Mouse (Mus musculus) adrenal gland, postnatal 14 days (tissue): ENCODE results near the gene Fgd1. TPM values are rescaled to one million over a fixed set of nuclear protein-coding genes. Genes with fewer than 3 reads are reported as not detected.

Experiments used
- DNase-seq: peaks from one replicate; pipeline ENCODE4 v3.0.0; 2021; ENCODE audit warnings: mixed read lengths
- total RNA-seq: library from RNA; stranded (reverse); gene quantifications from 2 replicates; pipeline ENCODE4 v1.2.3, GENCODE M21; 2021

Fgd1 gene
- total RNA-seq, 1 experiment from 2014 or later: 25.6 TPM

DNA sequence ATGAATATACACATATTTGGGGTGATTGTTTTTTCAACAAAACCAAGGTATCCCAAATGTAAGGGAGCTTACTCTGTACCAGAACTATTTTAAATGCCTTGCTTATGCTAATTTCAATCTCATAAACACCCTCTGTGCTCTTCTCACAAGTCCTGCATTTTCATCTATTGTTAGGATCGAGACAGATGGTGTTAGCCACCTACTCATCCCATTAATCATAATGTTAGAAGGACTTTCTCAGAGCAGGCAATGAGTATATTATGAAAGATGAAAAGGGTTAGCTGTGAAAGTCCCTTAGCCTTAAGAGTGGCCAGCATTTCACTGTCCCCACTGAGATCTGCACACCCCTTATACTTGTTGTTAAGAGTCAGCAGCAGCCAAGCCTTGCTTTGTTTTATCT is 41.5 kb downstream of the Fgd1 start:
- DNase-seq: no peak

DNA sequence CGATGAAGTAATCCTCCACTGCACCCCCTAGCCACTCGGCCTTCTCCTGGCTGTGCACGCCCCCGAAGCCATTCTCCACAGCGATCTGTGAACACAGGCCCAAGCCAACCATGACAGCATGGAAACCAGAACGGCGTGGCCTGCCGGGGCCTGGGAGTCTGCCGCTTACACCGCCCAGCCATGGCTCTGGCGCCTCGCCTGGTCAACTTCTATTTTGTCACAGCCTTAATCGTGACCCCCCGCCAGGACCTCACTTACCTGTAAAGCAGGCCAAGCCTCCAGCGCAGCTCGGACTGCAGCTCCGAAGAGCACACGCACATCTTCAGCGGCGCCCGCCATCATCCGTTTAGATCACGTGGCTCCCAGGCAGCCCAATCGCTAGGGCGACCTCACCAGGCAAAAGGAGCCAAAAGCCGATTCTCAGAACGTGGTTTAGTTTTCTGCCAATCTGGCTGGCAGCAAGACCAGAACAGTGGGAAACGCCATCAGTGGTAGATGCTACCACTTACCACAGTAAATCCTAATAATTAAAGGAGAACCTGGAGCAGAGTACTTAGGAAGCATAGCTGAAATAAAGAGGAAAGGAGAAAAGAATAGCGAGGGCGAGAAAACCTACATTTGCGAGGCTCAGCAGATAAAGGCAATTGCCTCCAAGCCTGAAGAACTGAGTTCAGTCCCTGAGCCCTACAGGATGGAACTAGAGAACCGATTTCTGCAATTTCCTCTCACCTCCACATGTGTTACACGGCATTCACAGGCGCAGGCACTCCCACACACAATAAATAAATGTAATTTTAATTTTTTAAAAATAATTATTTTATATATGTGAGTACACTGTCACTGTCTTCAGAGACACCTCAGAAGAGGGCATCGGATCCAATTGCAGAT is 50.5 kb downstream of the Fgd1 start, which contains the start of gene Tsr2:
Gene Tsr2, minus strand, starts transcription at position 373 of the 888 bp plus-strand sequence.
- peak; percentile 84 for DNase-seq

DNA sequence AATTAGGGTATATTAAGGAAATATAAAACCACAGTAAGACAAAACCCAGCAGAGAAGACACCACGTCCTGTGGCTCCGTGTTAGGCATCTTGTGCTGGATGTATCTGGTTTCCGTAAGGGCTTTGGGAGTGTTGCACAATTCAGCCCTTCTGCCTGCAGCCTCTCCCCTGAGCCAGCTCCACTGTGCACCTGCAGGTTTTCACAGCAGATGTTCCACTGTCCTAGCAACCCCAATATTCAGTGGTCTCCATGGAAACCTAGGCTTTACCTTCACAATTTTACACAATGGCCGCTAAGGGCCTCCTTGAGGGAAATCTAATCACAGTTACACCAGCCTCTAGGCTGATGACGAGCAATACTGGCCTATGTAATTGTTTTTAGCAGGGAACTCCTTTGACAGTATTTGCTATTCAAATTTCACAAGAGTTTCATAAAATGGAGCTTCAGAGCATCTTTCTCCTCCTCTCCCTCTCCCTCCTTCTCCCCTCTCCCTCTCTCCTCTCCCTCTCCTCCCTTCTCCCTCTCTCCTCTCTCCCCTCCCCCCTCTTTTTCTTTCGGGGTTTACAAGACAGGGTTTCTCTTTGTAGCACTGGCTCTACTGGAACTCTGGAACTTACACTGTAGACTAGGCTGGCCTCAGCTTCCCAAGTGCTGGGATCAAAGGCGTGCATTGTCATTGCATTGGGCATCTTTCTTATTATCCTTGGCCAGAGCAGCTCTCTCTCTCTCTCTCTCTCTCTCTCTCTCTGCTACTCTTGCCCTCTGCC is 61.5 kb downstream of the Fgd1 start:
- DNase-seq: no peak

DNA sequence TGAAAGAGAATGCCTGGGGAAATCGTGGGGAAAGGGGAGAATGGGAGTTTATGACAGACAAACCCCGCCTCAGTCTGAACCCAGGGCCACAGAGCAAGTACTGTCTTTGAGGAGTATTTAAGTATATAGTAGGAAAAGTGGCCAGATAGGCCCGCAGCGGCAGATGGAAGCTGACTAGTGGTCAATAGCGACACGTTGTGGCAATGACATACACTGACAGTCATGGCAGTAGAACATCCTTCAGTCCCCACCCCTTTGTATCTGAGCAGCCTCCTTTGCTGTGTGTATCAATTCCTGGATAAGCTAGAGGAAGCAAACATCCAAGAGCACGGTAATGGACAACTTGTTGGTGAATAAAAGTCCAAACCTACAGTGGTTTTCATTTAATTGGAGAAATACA is 70.8 kb downstream of the Fgd1 start:
- peak; percentile 57 for DNase-seq

DNA sequence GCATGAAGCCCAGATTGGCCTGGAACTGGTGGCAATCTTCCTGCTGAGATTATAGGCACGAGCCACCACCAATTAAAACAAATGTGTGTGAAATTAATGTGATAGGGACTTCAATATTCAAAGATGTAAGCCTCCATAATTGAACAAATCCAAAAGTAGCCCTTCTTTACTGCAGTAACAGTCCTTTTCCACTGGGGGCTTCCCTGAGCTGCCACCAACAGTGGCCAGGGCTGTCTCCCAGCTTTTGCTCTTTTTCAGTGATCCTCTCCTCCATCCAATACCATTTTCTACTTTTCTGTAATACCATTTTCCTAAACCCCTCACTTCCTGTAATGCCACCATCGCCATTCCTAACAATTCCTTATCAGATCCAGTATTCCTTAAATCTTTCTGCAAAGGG is 71.5 kb downstream of the Fgd1 start:
- DNase-seq: peak; percentile 14

DNA sequence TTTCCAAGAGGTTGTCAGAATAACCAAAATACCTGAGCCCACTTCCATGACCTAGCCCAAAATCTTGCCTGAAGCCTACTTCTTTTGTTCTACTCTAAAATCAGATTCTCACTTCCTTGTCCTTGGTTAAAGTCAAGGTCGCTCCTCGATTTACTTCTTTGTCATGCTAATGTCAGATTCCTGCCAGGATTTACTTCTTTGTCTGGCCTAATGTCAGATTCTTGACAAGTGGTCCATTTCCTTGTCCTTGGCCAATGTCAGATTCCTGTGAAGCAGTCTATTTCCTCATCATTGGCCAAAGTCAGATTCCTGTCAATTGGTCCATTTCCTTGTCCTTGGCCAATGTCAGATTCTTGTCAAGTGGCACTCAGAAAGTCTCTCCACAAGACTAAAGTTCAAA is 78.0 kb downstream of the Fgd1 start:
- DNase-seq: no peak

DNA sequence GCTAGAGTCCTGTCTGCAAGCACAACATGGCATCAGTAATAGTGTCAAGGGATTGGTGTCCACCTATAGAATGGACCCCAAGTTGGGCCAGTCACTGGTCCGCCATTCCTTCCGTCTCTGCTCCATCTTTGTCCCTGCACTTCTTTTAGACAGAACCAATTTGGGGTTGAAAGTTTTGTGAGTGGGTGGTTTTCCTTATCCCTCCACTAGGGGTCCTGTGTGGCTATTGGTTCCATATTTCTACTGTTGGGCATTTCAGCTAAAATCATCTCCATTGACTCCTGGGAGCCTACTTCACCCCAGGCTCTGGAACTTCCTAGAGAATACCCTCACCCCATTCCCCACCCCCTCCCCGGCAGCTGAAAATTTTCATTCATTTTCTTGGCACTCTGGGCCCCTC is 84.5 kb downstream of the Fgd1 start:
- no peak for DNase-seq

DNA sequence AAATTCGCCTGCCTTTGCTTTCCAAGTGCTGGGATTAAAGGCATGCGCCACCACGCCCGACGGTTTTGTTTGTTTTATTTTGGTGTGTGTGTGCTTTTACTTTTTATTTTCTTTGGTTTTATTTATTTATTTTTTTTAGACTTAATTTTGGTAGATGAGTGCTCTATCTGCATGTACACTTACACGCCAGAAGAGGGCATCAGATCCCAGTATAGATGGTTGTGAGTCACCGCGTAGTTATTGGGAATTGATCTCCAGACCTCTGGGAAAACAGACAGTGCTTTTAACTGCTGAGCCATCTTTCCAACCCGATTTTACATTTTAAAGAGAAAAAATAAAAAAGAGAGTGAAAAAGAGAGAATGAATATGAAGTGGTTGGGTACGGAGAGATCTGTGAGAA is 86.8 kb downstream of the Fgd1 start:
- peak; percentile 10 for DNase-seq

Other genes with a start within 250 kb of the Fgd1 start
- gene Maged2, start 231.8 kb upstream of the Fgd1 start, total RNA-seq: 91.0 and 103 TPM in 2 replicates
- 58.7 and 59.9 TPM in 2 replicates for gene Gnl3l, start 28.8 kb upstream of the Fgd1 start, total RNA-seq
- 32.9 and 33.6 TPM in 2 replicates for gene Tsr2, start 50.4 kb downstream of the Fgd1 start, total RNA-seq
- gene Wnk3, start 151.9 kb downstream of the Fgd1 start, total RNA-seq: 1.5 and 1.9 TPM in 2 replicates